ENCODE assay signal across 13 mouse cellular contexts in the genomic region with DNA sequence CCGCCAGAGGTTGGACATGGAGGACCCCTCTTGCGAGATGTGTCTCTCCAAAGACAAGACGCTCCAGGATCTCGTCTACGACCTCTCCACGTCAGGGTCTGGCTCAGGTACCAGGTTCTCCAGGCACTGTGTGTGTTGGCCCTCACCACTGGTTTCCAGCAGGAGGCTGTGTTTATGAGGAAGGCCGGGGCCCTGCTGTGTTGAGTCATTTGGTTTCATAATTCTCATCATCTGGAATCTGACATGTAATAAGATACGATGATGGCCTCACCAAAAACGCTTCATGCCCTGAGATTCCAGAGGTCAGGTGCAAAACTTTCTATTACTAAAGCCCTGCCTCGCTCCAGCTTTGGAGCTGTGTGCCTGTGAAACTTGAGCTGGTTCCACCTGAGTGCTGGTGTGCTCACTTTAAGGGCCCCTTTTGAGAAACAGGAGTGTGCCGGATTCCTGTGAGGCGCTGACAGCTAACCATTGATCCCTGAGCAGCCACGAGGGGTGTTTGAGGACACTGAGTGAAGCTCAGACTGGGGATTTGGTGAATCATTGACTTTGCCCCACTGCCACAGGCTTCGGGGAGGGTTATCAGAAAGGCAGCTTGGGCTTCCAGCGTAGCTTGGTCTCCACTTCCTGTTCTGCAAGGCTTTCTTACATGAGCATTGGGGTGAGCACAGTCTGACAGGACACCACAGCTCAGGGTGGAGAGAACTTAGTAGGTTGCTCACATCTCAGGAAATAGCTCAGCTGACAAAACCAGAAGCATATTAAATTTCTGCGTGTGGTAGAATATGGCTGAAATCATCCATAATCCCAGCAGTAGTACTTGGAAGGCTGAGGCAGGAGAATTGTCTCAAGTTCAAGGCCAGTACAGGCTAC. TPM values are rescaled to one million over a fixed set of nuclear protein-coding genes. Genes with fewer than 3 reads are reported as not detected.
DNase-seq lines count a peak whose midpoint lies in the region; ATAC-seq and TF ChIP-seq lines count a peak whose summit lies in the region.
"Had no signal": no experiment of that assay in that cellular context is flagged by ENCODE, and none has a peak within 500 bp of the region (broad histone marks: within the 10 kb centered on the region; RNA-seq: fewer than 3 reads in every experiment).

No protein-coding gene starts in this region.

- H3K9ac ChIP-seq in kidney, embryonic 16.5 days (replicated peaks; ENCODE audit: low read length): no peak overlapping the region

- H3K4me2 ChIP-seq in kidney, embryonic 16.5 days (replicated peaks; ENCODE audit: low read depth, low read length): no peak overlapping the region

- no peaks in the 10 kb centered on the region for H3K9me3 ChIP-seq in kidney, embryonic 16.5 days (ENCODE audit: low read length)
- H3K9me3 ChIP-seq in megakaryocyte, embryonic 14.5 days: no peaks in the 10 kb centered on the region
- H3K9me3 ChIP-seq: embryonic facial prominence, embryonic 10.5 days had no signal

- peak overlapping the region; percentile 66 for H3K27ac ChIP-seq in gastrocnemius, adult 2 months
- peak overlapping the region; percentile 85 for H3K27ac ChIP-seq in kidney, embryonic 16.5 days (ENCODE audit: low read length)
- H3K27ac ChIP-seq: embryonic facial prominence, embryonic 10.5 days had no signal

- peaks cover 78% of the 10 kb centered on the region for H3K4me1 ChIP-seq in kidney, embryonic 16.5 days (ENCODE audit: insufficient read depth, low read length)
- peaks cover 78% of the 10 kb centered on the region for H3K4me1 ChIP-seq in megakaryocyte, embryonic 14.5 days

- H3K36me3 ChIP-seq in kidney, embryonic 16.5 days (ENCODE audit: insufficient read depth, low read length): peaks cover 37% of the 10 kb centered on the region
- peaks cover 65% of the 10 kb centered on the region for H3K36me3 ChIP-seq in megakaryocyte, embryonic 14.5 days (replicated peaks; ENCODE audit: low read length)

- ATAC-seq in kidney, embryonic 16.5 days (ENCODE audit: low FRiP score, low TSS enrichment): peak; percentile 74
- ATAC-seq: forebrain, embryonic 14.5 days had no signal

- peak; percentile 40 for DNase-seq in gastrocnemius, adult 2 months
- no peak for DNase-seq in gastrocnemius, postnatal 14 days
- DNase-seq in T-cell, adult 2 months (ENCODE audit: low spot score): peak; percentile 67
- no peak for DNase-seq in ovary, postnatal 10 days (ENCODE audit: low spot score)
- DNase-seq in adrenal gland, postnatal 14 days: no peak
- DNase-seq in left cerebral cortex, postnatal 36 days (ENCODE audit: low spot score in 2 of 2): no peak
- DNase-seq: heart, adult 18-20 months; right cerebral cortex, postnatal 4 days; thymus, postnatal 36 days had no signal

- intact Hi-C loops in gastrocnemius, adult 2 months (cut with DNase I): no loop called here
- intact Hi-C loops in gastrocnemius, postnatal 14 days (cut with DNase I; ENCODE audit: low total_unique reads): no loop called here
- intact Hi-C loops in left cerebral cortex, postnatal 36 days (cut with DNase I): no loop called here

- H3K27me3 ChIP-seq in kidney, embryonic 16.5 days (ENCODE audit: insufficient read depth, low read length): no peaks in the 10 kb centered on the region
- no peaks in the 10 kb centered on the region for H3K27me3 ChIP-seq in megakaryocyte, embryonic 14.5 days (replicated peaks)

- TF ChIP-seq CTCF in gastrocnemius, adult 2 months (IDR thresholded peaks at IDR 0.05): no peak

- H3K4me3 ChIP-seq in gastrocnemius, adult 2 months: no peak overlapping the region
- no peak overlapping the region for H3K4me3 ChIP-seq in kidney, embryonic 16.5 days (ENCODE audit: low read length)
- H3K4me3 ChIP-seq in megakaryocyte, embryonic 14.5 days (replicated peaks): peak overlapping the region; percentile 12
- H3K4me3 ChIP-seq: embryonic facial prominence, embryonic 10.5 days had no signal

- 68% methylated on average over 16 of the region's 16 CpGs for WGBS in kidney, embryonic 16.5 days

RNA-seq across cellular contexts. Expression of a gene that starts 21.3 kb away (rescaled TPM):
- total RNA-seq in gastrocnemius, adult 2 months (2021): 10 to 100 TPM; 26.9 to 30.8 TPM
- 10 to 100 TPM; 21.8 to 29.9 TPM for total RNA-seq in gastrocnemius, postnatal 14 days (2021)
- 7.4 and 8.8 TPM in 2 replicates for polyA plus RNA-seq in kidney, embryonic 16.5 days (2015; fragmentation: Nextera tagmentation; extraction: Ambion mirVana)
- 6.1 and 8.2 TPM in 2 replicates for polyA plus RNA-seq in megakaryocyte, embryonic 14.5 days (2012; ENCODE audit: insufficient read depth, low replicate concordance)
- 9.0 and 11.2 TPM in 2 replicates for total RNA-seq in adrenal gland, postnatal 14 days (2021)
- 100 to 1,000 TPM; 110 to 118 TPM for total RNA-seq in left cerebral cortex, postnatal 36 days (2021)

RNA-seq across cellular contexts. Expression of a gene that starts 28.8 kb away (rescaled TPM):
- 1 to 10 TPM; 5.8 to 5.9 TPM for total RNA-seq in gastrocnemius, adult 2 months (2021)
- total RNA-seq in gastrocnemius, postnatal 14 days (2021): 1 to 10 TPM; 8.3 to 9.4 TPM
- 3.2 and 3.4 TPM in 2 replicates for polyA plus RNA-seq in kidney, embryonic 16.5 days (2015; fragmentation: Nextera tagmentation; extraction: Ambion mirVana)
- polyA plus RNA-seq in megakaryocyte, embryonic 14.5 days (2012; ENCODE audit: insufficient read depth, low replicate concordance): 0.47 TPM in 1 of 2 replicates, not detected in the other
- total RNA-seq in adrenal gland, postnatal 14 days (2021): 20.7 and 29.7 TPM in 2 replicates
- total RNA-seq in left cerebral cortex, postnatal 36 days (2021): 10 to 100 TPM; 76.3 to 89.5 TPM

RNA-seq across cellular contexts. Expression of a gene that starts 58.9 kb away (rescaled TPM):
- total RNA-seq in gastrocnemius, adult 2 months (2021): 100 to 1,000 TPM; 143 to 146 TPM
- total RNA-seq in gastrocnemius, postnatal 14 days (2021): 10 to 100 TPM; 30.5 to 49.0 TPM
- polyA plus RNA-seq in kidney, embryonic 16.5 days (2015; fragmentation: Nextera tagmentation; extraction: Ambion mirVana): 10.8 and 11.9 TPM in 2 replicates
- 2.9 and 6.8 TPM in 2 replicates for polyA plus RNA-seq in megakaryocyte, embryonic 14.5 days (2012; ENCODE audit: insufficient read depth, low replicate concordance)
- total RNA-seq in adrenal gland, postnatal 14 days (2021): 357 and 680 TPM in 2 replicates
- total RNA-seq in left cerebral cortex, postnatal 36 days (2021): 100 to 1,000 TPM in 1 of 2 experiments, 10 to 100 TPM in 1; 60.5 to 156 TPM

Comparison
In these comparisons a context has a peak if more than half of its experiments do, and no peak if none do; other contexts are left out.
1. DNase-seq: peak in gastrocnemius, adult 2 months (single experiment) and T-cell, adult 2 months (single experiment); none in gastrocnemius, postnatal 14 days (single experiment), ovary, postnatal 10 days (single experiment), adrenal gland, postnatal 14 days (single experiment) and left cerebral cortex, postnatal 36 days (0 of 2).